Mouse (Mus musculus) testis, adult 2 months (tissue): ENCODE measurements around the gene Armc12. TPM values are rescaled to one million over a fixed set of nuclear protein-coding genes. Genes with fewer than 3 reads are reported as not detected.

Source experiments
- H3K27ac ChIP-seq: fragments of 200-500 bp; 2 replicates; pipeline ENCODE4 v1.5.1; 2012; ENCODE audit warnings: low read depth, low read length; ENCODE audit not compliant: control insufficient read depth, insufficient read depth
- H3K27me3 ChIP-seq: fragments of 200-500 bp; 2 replicates; pipeline ENCODE4 v1.6.1; 2012; ENCODE audit warnings: mild to moderate bottlenecking, low read length, moderate library complexity; ENCODE audit not compliant: control insufficient read depth, insufficient read depth
- H3K36me3 ChIP-seq: fragments of 200-500 bp; 2 replicates; pipeline ENCODE4 v1.6.1; 2012; ENCODE audit warnings: mild to moderate bottlenecking, low read length; ENCODE audit not compliant: control insufficient read depth, insufficient read depth
- H3K4me1 ChIP-seq: fragments of 200-500 bp; 2 replicates; pipeline ENCODE4 v1.6.1; 2012; ENCODE audit warnings: low read length; ENCODE audit not compliant: control insufficient read depth, insufficient read depth
- H3K4me3 ChIP-seq: fragments of 200-500 bp; 2 replicates; pipeline ENCODE4 v1.5.1; 2012; ENCODE audit warnings: low read depth, mild to moderate bottlenecking, low read length, moderate library complexity, mixed read lengths; ENCODE audit not compliant: control insufficient read depth
- CTCF ChIP-seq: fragments of 200-500 bp; IDR thresholded peaks from 2 replicates; pipeline ENCODE4 v1.5.1; 2012; ENCODE audit warnings: low read depth, mild to moderate bottlenecking, inconsistent platforms, low read length, moderate library complexity; ENCODE audit not compliant: control insufficient read depth, insufficient read depth, insufficient replicate concordance
- POLR2A ChIP-seq: fragments of 200-500 bp; IDR thresholded peaks from 2 replicates; pipeline ENCODE4 v1.6.1; 2012; ENCODE audit warnings: low read depth, mild to moderate bottlenecking, inconsistent platforms, low read length, moderate library complexity; ENCODE audit not compliant: control insufficient read depth
- polyA plus RNA-seq: library from polyadenylated mRNA; depleted of rRNA; stranded (reverse); fragments of >200 nt; gene quantifications from 2 replicates; pipeline ENCODE4 v1.2.3, GENCODE M21; 2012

Armc12 gene
- polyA plus RNA-seq, 1 experiment: 513 TPM

- no peaks in the 10 kb centered on the region for H3K27me3 ChIP-seq
- no peaks in the 10 kb centered on the region for H3K36me3 ChIP-seq
- H3K27ac ChIP-seq: peak overlapping the region; percentile 65
- TF ChIP-seq POLR2A (no peak), CTCF (no peak)
- H3K4me3 ChIP-seq: no peak overlapping the region
- H3K4me1 ChIP-seq: peaks cover 25% of the 10 kb centered on the region
These were observed 16.8 kb upstream of the Armc12 start for GRCm38 (mm10) chr17:28513844-28514243.

- no peaks in the 10 kb centered on the region for H3K27me3 ChIP-seq
- TF ChIP-seq CTCF (no peak), POLR2A (no peak)
These were observed 16.1 kb upstream of the Armc12 start for GRCm38 (mm10) chr17:28514555-28514954.

GRCm38 (mm10) chr17:28515431-28516341, 14.9 kb upstream of the Armc12 start:
- peak overlapping the region; percentile 91 for H3K27ac ChIP-seq
- H3K36me3 ChIP-seq: no peaks in the 10 kb centered on the region
- H3K4me1 ChIP-seq: peaks cover 24% of the 10 kb centered on the region
- H3K4me3 ChIP-seq: peak overlapping the region; percentile 25
- H3K27me3 ChIP-seq: no peaks in the 10 kb centered on the region
- TF ChIP-seq CTCF (no peak), POLR2A (peak; percentile 11; the same call in 1 of the 2 replicates)

More at GRCm38 (mm10) chr17:28514555-28514954, 16.1 kb upstream of the Armc12 start:
- peaks cover 28% of the 10 kb centered on the region for H3K4me1 ChIP-seq
- peak overlapping the region; percentile 65 for H3K27ac ChIP-seq
- H3K36me3 ChIP-seq: no peaks in the 10 kb centered on the region
- H3K4me3 ChIP-seq: no peak overlapping the region

GRCm38 (mm10) chr17:28516881-28517280, 13.7 kb upstream of the Armc12 start:
- Histone ChIP-seq H3K27me3 (no peaks in the 10 kb centered on the region), H3K4me3 (peak overlapping the region; percentile 2), H3K4me1 (peaks cover 20% of the 10 kb centered on the region), H3K27ac (peak overlapping the region; percentile 69), H3K36me3 (no peaks in the 10 kb centered on the region)
- TF ChIP-seq CTCF (no peak), POLR2A (no peak)

GRCm38 (mm10) chr17:28517441-28517955, 13.1 kb upstream of the Armc12 start, which contains the start of gene Fkbp5:
TSS of gene Fkbp5 (minus strand) at chr17:28517527.
- H3K4me1 ChIP-seq: peaks cover 22% of the 10 kb centered on the region
- H3K27ac ChIP-seq: peak within 1 kb of the TSS; percentile 83
- H3K27me3 ChIP-seq: no peaks in the 10 kb centered on the region

DNA sequence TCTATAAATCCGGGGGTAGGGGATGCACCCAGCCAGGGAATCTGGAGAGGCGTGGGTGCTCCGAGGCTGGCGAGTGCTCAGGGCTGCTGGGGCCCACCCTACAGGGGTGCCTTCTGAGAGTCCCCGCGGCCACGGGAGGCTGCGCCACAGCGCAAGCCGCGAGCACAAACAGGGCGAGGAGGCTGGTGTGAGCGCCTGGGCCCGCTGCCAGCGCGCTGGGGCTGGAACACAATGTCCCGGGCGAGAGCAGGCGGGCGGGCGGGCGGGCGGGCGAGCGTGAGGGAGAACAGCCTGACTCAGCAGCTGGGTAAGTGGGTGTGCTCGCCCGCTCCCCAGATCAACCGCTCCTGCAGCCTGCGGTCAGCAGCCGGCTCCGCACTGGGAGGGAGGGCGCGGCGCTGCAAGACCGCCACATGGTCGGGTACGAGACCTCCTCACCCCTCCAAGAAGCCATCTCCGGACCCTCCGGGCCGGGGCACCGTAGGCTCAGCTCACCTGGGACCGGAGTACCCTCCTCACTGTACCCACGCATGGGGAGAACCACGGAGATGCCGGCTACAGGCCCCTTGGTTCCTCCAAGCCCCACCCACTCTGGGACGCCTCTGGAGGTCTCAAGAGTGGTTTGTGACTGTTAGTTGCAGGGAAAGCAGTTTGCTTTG, 12.5 kb upstream of the Armc12 start:
- H3K4me1 ChIP-seq: peaks cover 26% of the 10 kb centered on the region
- 0 out of 2 replicates have a peak, but pooled peaks have one; percentile 41 for TF ChIP-seq POLR2A
- no peak for TF ChIP-seq CTCF
- peak overlapping the region; percentile 78 for H3K27ac ChIP-seq
- no peaks in the 10 kb centered on the region for H3K27me3 ChIP-seq
- peak overlapping the region; percentile 42 for H3K4me3 ChIP-seq
- no peaks in the 10 kb centered on the region for H3K36me3 ChIP-seq

More at GRCm38 (mm10) chr17:28517441-28517955, 13.1 kb upstream of the Armc12 start, which contains the start of gene Fkbp5:
- Histone ChIP-seq H3K36me3 (no peaks in the 10 kb centered on the region), H3K4me3 (peak within 1 kb of the TSS; percentile 42)
- TF ChIP-seq CTCF (no peak), POLR2A (no peak)
